Comparison of ENCODE assay signal across 12 mouse cellular contexts in genomic region chr6:8936168-8936567, GRCm38 (mm10). TPM values are rescaled to one million over a fixed set of nuclear protein-coding genes. Genes with fewer than 3 reads are reported as not detected.
A peak's percentile ranks its signal among the peaks of the same experiment; 100 is the strongest.
DNase-seq lines count a peak whose midpoint lies in the region; ATAC-seq lines count a peak whose summit lies in the region.
"Had no signal": no experiment of that assay in that cellular context is flagged by ENCODE, and none has a peak within 500 bp of the region (broad histone marks: within the 10 kb centered on the region; RNA-seq: fewer than 3 reads in every experiment).

No protein-coding gene starts in this region.

- H3K27ac ChIP-seq in neural tube, embryonic 12.5 days = no peak overlapping the region
- H3K27ac ChIP-seq in forebrain, embryonic 16.5 days (ENCODE audit: low read length) = no peak overlapping the region
- 0 out of 2 replicates have a peak overlapping the region, but pooled peaks have one; percentile 37 for H3K27ac ChIP-seq in midbrain, embryonic 14.5 days (replicated peaks; ENCODE audit: low read depth, low read length)
- H3K27ac ChIP-seq in kidney, embryonic 16.5 days (ENCODE audit: low read length) = no peak overlapping the region
- H3K27ac ChIP-seq: kidney, embryonic 15.5 days; limb, embryonic 15.5 days had no signal

- WGBS in neural tube, embryonic 12.5 days = 31% methylated on average over 4 of the region's 4 CpGs
- 25% methylated on average over 4 of the region's 4 CpGs for WGBS in forebrain, embryonic 16.5 days
- WGBS in midbrain, embryonic 14.5 days = 9% methylated on average over 4 of the region's 4 CpGs
- WGBS in kidney, embryonic 16.5 days = 26% methylated on average over 4 of the region's 4 CpGs

- no peak overlapping the region for H3K9ac ChIP-seq in neural tube, embryonic 12.5 days
- no peak overlapping the region for H3K9ac ChIP-seq in forebrain, embryonic 16.5 days (replicated peaks; ENCODE audit: low read depth, low read length)
- no peak overlapping the region for H3K9ac ChIP-seq in midbrain, embryonic 14.5 days (replicated peaks; ENCODE audit: low read length)
- no peak overlapping the region for H3K9ac ChIP-seq in kidney, embryonic 16.5 days (replicated peaks; ENCODE audit: low read length)
- H3K9ac ChIP-seq: kidney, embryonic 15.5 days; limb, embryonic 15.5 days; lung, embryonic 14.5 days had no signal

- no peak overlapping the region for H3K4me3 ChIP-seq in neural tube, embryonic 12.5 days
- no peak overlapping the region for H3K4me3 ChIP-seq in forebrain, embryonic 16.5 days (replicated peaks; ENCODE audit: low read length)
- H3K4me3 ChIP-seq in midbrain, embryonic 14.5 days (replicated peaks; ENCODE audit: low read depth, low read length) = no peak overlapping the region
- H3K4me3 ChIP-seq in kidney, embryonic 16.5 days (ENCODE audit: low read length) = no peak overlapping the region
- H3K4me3 ChIP-seq: kidney, embryonic 15.5 days; limb, embryonic 15.5 days; myocyte had no signal

- no peak for ATAC-seq in neural tube, embryonic 12.5 days (ENCODE audit: low FRiP score, low read depth)
- ATAC-seq in forebrain, embryonic 16.5 days = peak; percentile 43
- peak; percentile 48; the same call in 1 of the 2 replicates for ATAC-seq in midbrain, embryonic 14.5 days (ENCODE audit: low FRiP score, low TSS enrichment)
- ATAC-seq in kidney, embryonic 16.5 days (ENCODE audit: low FRiP score, low TSS enrichment) = no peak

- no peaks in the 10 kb centered on the region for H3K36me3 ChIP-seq in neural tube, embryonic 12.5 days
- H3K36me3 ChIP-seq in forebrain, embryonic 16.5 days (ENCODE audit: control insufficient read depth, insufficient read depth) = no peaks in the 10 kb centered on the region
- H3K36me3 ChIP-seq in midbrain, embryonic 14.5 days (ENCODE audit: control insufficient read depth, insufficient read depth, low read length) = no peaks in the 10 kb centered on the region
- no peaks in the 10 kb centered on the region for H3K36me3 ChIP-seq in kidney, embryonic 16.5 days (ENCODE audit: insufficient read depth, low read length)
- H3K36me3 ChIP-seq: kidney, embryonic 15.5 days; limb, embryonic 15.5 days had no signal

- 0 out of 2 replicates have a peak overlapping the region, but pooled peaks have one; percentile 10 for H3K4me2 ChIP-seq in neural tube, embryonic 12.5 days (replicated peaks)
- peak overlapping the region; percentile 26 for H3K4me2 ChIP-seq in forebrain, embryonic 16.5 days (ENCODE audit: low read length)
- H3K4me2 ChIP-seq in midbrain, embryonic 14.5 days (ENCODE audit: low read length) = peak overlapping the region; percentile 41
- no peak overlapping the region for H3K4me2 ChIP-seq in kidney, embryonic 16.5 days (replicated peaks; ENCODE audit: low read depth, low read length)
- H3K4me2 ChIP-seq: kidney, embryonic 15.5 days; limb, embryonic 15.5 days; lung, embryonic 14.5 days had no signal

- no peak for DNase-seq in neural tube, embryonic 10.5 days (ENCODE audit: extremely low spot score, low spot score)
- peak; percentile 48 for DNase-seq in midbrain, embryonic 14.5 days
- DNase-seq in layer of hippocampus, adult 8-10 months (ENCODE audit: low spot score in 2 of 2) = no peak
- no peak for DNase-seq in kidney, postnatal 14 days

- H3K27me3 ChIP-seq in neural tube, embryonic 12.5 days (replicated peaks) = no peaks in the 10 kb centered on the region
- no peaks in the 10 kb centered on the region for H3K27me3 ChIP-seq in forebrain, embryonic 16.5 days (replicated peaks; ENCODE audit: control insufficient read depth, insufficient read depth, low read length)
- H3K27me3 ChIP-seq in midbrain, embryonic 14.5 days (ENCODE audit: control insufficient read depth, insufficient read depth, low read length) = no peaks in the 10 kb centered on the region
- H3K27me3 ChIP-seq in kidney, embryonic 16.5 days (ENCODE audit: insufficient read depth, low read length) = no peaks in the 10 kb centered on the region
- H3K27me3 ChIP-seq: kidney, embryonic 15.5 days; limb, embryonic 15.5 days had no signal

- H3K4me1 ChIP-seq in neural tube, embryonic 12.5 days = no peaks in the 10 kb centered on the region
- peaks cover 4% of the 10 kb centered on the region for H3K4me1 ChIP-seq in forebrain, embryonic 16.5 days (replicated peaks; ENCODE audit: control insufficient read depth, insufficient read depth, low read length)
- no peaks in the 10 kb centered on the region for H3K4me1 ChIP-seq in midbrain, embryonic 14.5 days (ENCODE audit: control insufficient read depth, insufficient read depth, low read length)
- no peaks in the 10 kb centered on the region for H3K4me1 ChIP-seq in kidney, embryonic 16.5 days (ENCODE audit: insufficient read depth, low read length)
- H3K4me1 ChIP-seq: kidney, embryonic 15.5 days had no signal

- no peaks in the 10 kb centered on the region for H3K9me3 ChIP-seq in neural tube, embryonic 12.5 days
- no peaks in the 10 kb centered on the region for H3K9me3 ChIP-seq in forebrain, embryonic 16.5 days (ENCODE audit: control insufficient read depth, low read length)
- no peaks in the 10 kb centered on the region for H3K9me3 ChIP-seq in midbrain, embryonic 14.5 days (ENCODE audit: control insufficient read depth, low read length)
- no peaks in the 10 kb centered on the region for H3K9me3 ChIP-seq in kidney, embryonic 16.5 days (ENCODE audit: low read length)
- H3K9me3 ChIP-seq: kidney, embryonic 15.5 days; limb, embryonic 15.5 days had no signal

RNA-seq across cellular contexts. Expression of gene Nxph1, which starts 12.1 kb away (rescaled TPM):
- 29.0 and 31.7 TPM in 2 replicates for polyA plus RNA-seq in neural tube, embryonic 12.5 days (2016; fragmentation: Nextera tagmentation; extraction: Ambion mirVana)
- polyA plus RNA-seq in forebrain, embryonic 16.5 days (2015; fragmentation: Nextera tagmentation; extraction: Ambion mirVana) = 46.7 and 47.6 TPM in 2 replicates
- 82.6 TPM in 2 replicates for polyA plus RNA-seq in midbrain, embryonic 14.5 days (2014; fragmentation: Nextera tagmentation; extraction: Ambion mirVana)
- 0.10 and 0.27 TPM in 2 replicates for polyA plus RNA-seq in kidney, embryonic 16.5 days (2015; fragmentation: Nextera tagmentation; extraction: Ambion mirVana)
- 10 to 100 TPM; 37.4 to 38.6 (median 38.1) TPM for total RNA-seq in layer of hippocampus, adult 8-10 months (2022)
- polyA plus RNA-seq: CD4-positive, CD25-positive, alpha-beta regulatory T cell, adult 4 months; lung, embryonic 14.5 days; myocyte had no signal

Comparison
In these comparisons a context has a peak if more than half of its experiments do, and no peak if none do; other contexts are left out.
1. ATAC-seq: peak in forebrain, embryonic 16.5 days (single experiment) and midbrain, embryonic 14.5 days (single experiment); none in neural tube, embryonic 12.5 days (single experiment) and kidney, embryonic 16.5 days (single experiment).
2. RNA of gene Nxph1, which starts 12.1 kb away (polyA plus RNA-seq): 82.6 TPM in midbrain, embryonic 14.5 days, 46.7 to 47.6 TPM in forebrain, embryonic 16.5 days and 29.0 to 31.7 TPM in neural tube, embryonic 12.5 days; 0.10 to 0.27 TPM in kidney, embryonic 16.5 days; every median in the first group is over 10 times any median in the second.